Mouse (Mus musculus): ENCODE measurements at regions not wholly inside any gene's neighbourhood (a gene's known extent, or its start where the extent isn't known, plus 50 kb on each side); places are given as distances from the start of the nearest gene placed in this dataset.

GRCm38 (mm10) chr10:56900914-56901313, 523.8 kb downstream of the Gja1 start:
- peak in 1 of 2 experiments; percentile 7 for DNase-seq

- DNase-seq, result no peak
Measured at GRCm38 (mm10) chr10:56912711-56913110, 535.6 kb downstream of the Gja1 start.

- DNase-seq, result no peak
Measured at GRCm38 (mm10) chr10:56914103-56914502, 537.0 kb downstream of the Gja1 start.

- no peak for DNase-seq
Measured at GRCm38 (mm10) chr10:56918412-56918811, 541.3 kb downstream of the Gja1 start.

- peak in 1 of 2 experiments; percentile 17 for DNase-seq
Measured at GRCm38 (mm10) chr10:56920711-56921672, 543.9 kb downstream of the Gja1 start.

- DNase-seq, result no peak
Measured at GRCm38 (mm10) chr10:56935174-56935573, 551.0 kb upstream of the Hsf2 start.

GRCm38 (mm10) chr10:56941972-56942371, 544.2 kb upstream of the Hsf2 start:
- DNase-seq, result no peak

GRCm38 (mm10) chr10:56944434-56945145, 541.6 kb upstream of the Hsf2 start:
- DNase-seq, result peak; percentile 4 to 10

- peak; percentile 46 to 63 for DNase-seq
Measured at GRCm38 (mm10) chr10:56956728-56957127, 529.5 kb upstream of the Hsf2 start.

GRCm38 (mm10) chr10:56962096-56962807, 523.9 kb upstream of the Hsf2 start:
- no peak for DNase-seq

GRCm38 (mm10) chr10:56963215-56963614, 523.0 kb upstream of the Hsf2 start:
- peak; percentile 70 to 75 for DNase-seq

- DNase-seq, result no peak
Measured at GRCm38 (mm10) chr10:56968913-56969312, 517.3 kb upstream of the Hsf2 start.

GRCm38 (mm10) chr10:56974812-56975211, 511.4 kb upstream of the Hsf2 start:
- no peak for DNase-seq

- no peak for DNase-seq
Measured at GRCm38 (mm10) chr10:56979601-56980000, 506.6 kb upstream of the Hsf2 start.

- DNase-seq, result peak; percentile 66 to 77
Measured at GRCm38 (mm10) chr10:56980821-56981220, 505.4 kb upstream of the Hsf2 start.

- DNase-seq, result no peak
Measured at GRCm38 (mm10) chr10:56982526-56983190, 503.5 kb upstream of the Hsf2 start.

GRCm38 (mm10) chr10:56994969-56995368, 491.2 kb upstream of the Hsf2 start:
- DNase-seq, result no peak

GRCm38 (mm10) chr10:57000892-57001722, 485.1 kb upstream of the Hsf2 start:
- peak; percentile 4 to 50 for DNase-seq

GRCm38 (mm10) chr10:57001723-57002110, 484.5 kb upstream of the Hsf2 start:
- DNase-seq, result no peak

- DNase-seq, result no peak
Measured at GRCm38 (mm10) chr10:57037641-57038040, 448.5 kb upstream of the Hsf2 start.

GRCm38 (mm10) chr10:57040201-57040600, 446.0 kb upstream of the Hsf2 start:
- DNase-seq, result no peak

GRCm38 (mm10) chr10:57046021-57046420, 440.2 kb upstream of the Hsf2 start:
- no peak for DNase-seq

Measured in lung, adult 18-20 months (tissue).